Mouse (Mus musculus) adrenal gland, adult 2 months (tissue): ENCODE results near the gene Glt1d1. TPM values are rescaled to one million over a fixed set of nuclear protein-coding genes. Genes with fewer than 3 reads are reported as not detected.

Source experiments
- polyA plus RNA-seq: library from polyadenylated mRNA; depleted of rRNA; stranded (reverse); fragments of >200 nt; gene quantifications from 2 replicates; pipeline ENCODE4 v1.2.3, GENCODE M21; 2012; rRNA removed
- total RNA-seq, 2 experiments: library from RNA; stranded (reverse); gene quantifications; 2 replicates each; pipeline ENCODE4 v1.2.3; 2021

The Glt1d1 gene
- total and polyA plus RNA-seq, 3 experiments, result 0.08 to 0.73 (median 0.26) TPM

Other genes with a start within 250 kb of the Glt1d1 start
- gene Slc15a4, start 635 bp downstream of the Glt1d1 start, total RNA-seq, result 10 to 100 TPM; 23.0 to 38.9 TPM
- gene Slc15a4, start 635 bp downstream of the Glt1d1 start, polyA plus RNA-seq, result 32.1 and 33.1 TPM in 2 replicates